Mouse (Mus musculus) lung, postnatal 4 days (tissue): Measurements from ENCODE around the gene Begain.
A peak's percentile ranks its signal among the peaks of the same experiment; 100 is the strongest.

Source experiments
- DNase-seq, 2 experiments: peaks; one replicate each; pipeline ENCODE4 v3.0.0; 2021

Begain gene

DNA sequence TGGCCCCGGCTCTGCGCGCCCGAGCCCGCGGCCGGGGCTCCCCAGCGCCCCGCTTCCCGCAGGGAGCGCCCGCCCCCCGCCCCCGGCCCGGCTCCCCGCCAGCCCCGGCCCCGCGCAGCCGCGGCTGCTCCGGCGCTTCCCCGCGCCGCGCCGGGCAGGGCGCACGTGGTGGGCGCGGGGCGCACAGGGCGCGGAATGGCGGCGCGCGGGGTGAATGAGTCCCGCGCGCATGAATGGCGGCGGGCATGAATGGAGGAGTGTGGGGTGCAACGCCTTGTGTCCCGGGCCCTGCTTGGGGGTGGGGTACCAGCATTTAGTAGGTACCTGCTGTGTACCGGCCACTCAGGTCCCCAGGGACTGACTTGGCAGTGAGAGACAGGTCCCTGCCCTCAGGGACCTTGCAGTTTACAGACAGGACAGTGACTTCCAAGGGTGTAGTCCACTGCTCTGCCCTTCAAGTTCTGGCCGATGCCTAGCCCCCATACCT, at the start of gene Begain:
Gene Begain (minus strand): TSS at position 51 of the 487 bp plus-strand sequence.
- DNase-seq: no peak

DNA sequence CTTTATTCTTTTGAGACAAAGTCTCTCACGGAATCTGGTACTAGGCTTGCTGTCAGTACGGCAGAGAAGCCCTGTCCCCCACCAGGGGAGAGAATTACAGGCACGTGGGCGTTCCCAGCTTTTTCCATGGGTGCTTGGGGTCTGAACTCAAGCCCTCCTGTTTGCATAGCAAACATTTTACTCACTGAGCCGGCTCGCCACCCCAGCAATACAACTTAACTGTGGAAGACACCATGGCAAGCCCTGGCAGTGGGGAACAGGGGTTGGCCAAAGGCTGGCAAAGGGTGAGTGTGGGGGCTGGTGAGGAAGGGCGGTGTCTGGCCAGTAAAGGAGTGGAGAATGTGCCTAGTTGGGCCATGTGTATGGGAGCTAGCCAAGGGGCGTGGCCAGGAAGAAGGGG, 47.7 kb upstream of the Begain start:
- no peak for DNase-seq

DNA sequence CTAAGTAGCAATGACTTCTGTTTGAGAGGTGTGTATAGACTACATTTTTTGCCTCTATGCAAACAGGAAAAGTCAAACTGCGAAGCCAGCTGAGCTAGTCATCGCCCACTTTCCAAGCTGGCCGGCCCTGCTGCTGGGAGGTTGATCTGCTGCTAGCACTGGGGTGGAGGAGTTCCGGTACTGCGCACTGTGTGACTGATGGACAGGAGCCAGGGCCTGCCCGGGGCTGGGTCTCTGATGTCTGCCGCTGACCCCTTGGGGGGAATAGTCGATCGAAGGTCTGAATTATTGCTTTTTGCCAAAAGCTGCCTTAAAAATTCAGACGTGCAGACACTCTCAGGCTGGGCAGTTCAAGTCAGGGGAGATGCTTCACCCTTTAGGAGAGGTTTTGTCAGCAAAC, 47.1 kb upstream of the Begain start:
- DNase-seq: no peak

DNA sequence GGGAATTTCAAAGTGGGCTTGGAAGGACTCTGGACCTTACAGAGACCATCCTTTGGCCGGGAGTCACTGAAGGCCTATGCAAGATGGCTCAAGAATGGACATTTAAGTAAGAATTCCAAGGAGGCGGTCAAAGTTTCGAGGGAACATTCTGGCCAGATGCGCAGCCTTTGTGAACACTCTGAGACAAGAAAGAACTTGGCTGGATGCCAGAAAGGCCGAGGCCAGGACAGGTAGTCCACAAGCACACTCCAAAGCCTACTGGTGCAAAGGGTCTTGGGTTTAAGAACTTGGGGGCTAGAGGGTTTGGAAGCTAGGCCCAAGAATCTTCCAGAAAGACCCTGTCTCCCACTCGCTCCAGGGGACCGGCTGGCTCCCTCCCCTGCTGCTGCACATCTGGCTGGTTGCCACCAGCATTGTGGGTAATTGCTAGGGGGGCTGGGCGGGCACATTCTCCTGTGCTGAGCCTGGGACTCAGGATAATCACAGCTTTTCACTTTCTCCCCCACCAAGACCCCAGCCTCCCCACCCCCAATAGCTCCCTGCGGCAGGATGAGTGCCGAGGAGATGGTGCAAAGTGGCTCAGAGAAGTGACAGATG, 45.1 kb upstream of the Begain start:
- DNase-seq: peak in 1 of 2 experiments; percentile 33

DNA sequence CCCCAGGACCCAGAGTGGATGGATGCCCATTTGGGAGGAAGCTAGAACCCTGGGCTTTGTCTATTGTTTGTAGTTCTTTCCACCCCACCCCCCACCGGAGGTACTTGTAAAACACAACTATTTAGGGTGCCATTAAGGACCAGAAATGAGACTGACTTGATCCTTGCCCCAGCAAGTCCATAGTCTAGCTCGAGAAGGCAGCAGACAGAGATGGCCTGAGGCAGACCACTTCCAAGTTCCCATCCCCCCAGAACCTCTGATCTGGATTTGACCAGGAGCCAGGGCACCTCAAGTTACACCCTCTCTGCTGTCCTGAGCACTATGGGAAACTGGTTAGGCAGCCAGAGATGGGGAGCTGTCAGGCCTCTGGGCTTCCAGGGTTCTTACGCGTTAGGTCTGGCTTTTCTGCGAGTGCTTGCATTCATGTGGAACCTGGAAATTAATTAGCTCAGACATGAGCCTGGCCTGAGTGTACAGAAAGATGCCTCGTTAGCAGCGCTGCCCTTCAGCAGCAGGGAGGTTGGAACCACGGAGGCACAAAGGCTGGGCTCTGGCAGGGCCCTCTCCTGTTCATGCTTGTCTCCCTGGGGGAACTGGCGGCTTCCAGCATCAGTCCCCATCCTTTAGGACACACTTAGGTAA, 44.5 kb upstream of the Begain start:
- no peak for DNase-seq

DNA sequence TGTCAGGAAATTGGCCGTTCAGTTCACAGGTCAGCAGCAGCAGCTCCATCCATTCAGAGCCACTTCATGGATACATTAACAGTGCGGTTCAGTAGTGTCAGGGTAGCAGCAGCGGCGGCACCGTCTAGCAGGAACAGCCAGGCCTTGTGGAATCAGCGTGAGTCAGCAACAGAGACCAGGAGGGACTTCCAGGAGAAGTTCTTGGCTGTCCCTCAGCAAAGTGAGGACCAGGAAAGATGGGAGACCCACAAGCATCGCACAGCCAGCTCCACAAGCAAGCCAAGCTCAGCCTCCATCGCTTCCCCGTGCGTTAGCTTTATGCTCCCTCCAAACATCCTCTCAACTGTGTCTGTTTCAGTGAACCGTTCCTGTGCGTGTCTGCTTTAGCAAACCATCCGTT, 40.9 kb upstream of the Begain start:
- no peak for DNase-seq

DNA sequence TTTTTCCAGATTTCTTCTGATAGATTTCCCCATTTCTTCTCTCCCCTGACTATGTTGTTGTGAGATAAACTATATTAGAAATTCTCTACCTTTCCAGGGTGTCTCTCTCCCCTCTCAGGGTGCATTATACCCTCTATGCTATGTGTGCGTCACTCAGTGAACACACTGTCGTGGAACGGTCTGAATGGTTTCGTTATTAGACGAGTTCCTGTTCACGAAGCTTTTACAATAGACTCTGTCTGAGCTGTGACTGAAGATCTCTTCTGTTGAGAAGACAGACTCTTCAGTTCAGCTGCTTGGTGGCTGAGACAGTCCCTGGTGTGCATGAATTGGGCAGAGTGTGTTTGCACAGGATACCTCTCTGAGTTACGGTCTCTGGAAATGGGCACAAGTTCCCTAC, 32.4 kb upstream of the Begain start:
- DNase-seq: no peak

DNA sequence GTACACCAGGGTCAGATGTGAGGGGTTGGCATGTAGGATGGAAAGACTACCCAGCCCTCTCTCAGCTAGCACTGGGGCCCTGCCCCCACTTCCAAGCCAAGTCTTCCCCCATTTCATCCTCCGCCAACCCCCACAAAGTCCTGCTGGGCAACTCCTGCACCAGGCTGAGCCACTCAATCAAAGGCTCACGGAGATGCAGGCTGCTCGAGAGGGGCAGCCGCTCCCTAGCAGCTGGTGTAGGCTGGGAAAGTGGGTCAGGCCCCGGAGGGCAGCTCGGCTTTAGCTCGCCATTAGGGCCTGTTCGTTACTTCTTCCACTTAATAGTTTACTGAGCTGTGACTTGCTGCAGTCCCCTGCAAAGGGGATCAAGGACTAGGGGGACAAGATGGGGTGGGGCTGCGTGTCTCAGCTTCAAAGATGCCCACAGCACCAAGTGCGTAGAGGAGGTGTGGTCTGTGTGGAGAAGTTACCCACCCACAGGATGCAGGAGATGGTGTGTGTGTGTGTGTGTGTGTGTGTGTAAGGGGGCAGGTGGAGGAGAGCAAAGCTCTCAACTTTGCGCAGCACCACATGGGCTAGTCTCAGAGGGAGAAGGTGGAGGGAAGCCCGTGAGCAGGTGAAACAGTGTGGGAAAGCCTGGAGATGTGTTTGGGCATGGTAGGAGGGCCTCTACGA, 22.6 kb upstream of the Begain start:
- no peak for DNase-seq

DNA sequence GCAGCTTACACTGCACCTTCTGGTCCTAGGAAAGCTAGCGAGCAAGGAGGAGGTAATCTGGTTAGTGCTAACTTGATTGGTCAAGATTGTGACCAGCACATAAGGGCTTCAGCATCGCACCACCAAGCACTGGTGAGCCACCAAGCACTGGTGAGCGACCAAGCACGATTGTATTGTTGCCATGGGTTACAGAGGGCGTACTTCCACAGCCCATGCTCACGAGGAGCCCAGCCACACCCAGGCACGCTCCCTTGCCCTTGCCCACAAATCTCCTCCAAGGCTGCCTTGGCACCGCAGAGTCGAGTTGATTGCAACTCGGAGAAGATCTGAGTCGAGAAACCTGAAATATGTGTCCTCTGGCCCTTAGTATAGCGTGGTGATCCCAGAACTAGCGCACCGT, 22.0 kb upstream of the Begain start:
- DNase-seq: no peak

DNA sequence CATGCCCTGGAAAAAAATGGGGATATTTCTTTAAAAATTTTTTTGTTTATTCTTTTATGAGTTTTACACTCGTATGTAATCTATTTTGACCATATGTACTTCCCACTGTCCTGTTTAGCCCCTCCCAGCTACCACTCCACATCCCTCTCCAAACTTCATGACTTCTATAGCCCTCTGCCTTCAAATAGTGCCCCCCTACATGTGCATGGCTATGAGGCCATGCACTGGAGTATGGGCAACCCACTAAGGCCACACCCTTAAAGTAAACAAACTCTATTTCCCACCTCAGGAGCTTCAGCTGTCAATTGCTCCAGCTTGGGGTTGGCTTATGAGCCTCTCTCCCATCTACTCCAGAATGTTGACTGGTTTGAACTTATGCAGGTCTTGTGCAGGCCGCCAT, 18.1 kb upstream of the Begain start:
- DNase-seq: no peak

DNA sequence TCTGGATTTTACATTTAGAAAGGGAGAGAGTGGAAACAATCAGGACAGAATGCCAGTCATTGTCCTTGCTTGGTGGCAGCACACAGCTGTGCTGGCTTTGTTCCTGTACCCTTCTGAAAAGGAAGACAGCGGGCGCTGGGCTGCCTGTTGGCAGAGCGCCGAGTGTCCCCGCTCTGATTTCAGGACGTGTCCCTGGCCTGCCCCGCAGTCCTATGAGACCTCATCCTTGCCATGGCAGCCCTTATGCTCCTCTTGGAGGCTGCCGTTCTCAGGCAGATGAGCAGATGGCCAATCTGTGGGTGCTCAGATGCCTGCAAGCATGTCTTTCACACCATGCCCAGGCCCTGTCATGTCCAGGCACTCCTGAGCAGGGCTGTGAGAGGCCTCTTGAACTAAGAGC, 17.7 kb upstream of the Begain start:
- no peak for DNase-seq

DNA sequence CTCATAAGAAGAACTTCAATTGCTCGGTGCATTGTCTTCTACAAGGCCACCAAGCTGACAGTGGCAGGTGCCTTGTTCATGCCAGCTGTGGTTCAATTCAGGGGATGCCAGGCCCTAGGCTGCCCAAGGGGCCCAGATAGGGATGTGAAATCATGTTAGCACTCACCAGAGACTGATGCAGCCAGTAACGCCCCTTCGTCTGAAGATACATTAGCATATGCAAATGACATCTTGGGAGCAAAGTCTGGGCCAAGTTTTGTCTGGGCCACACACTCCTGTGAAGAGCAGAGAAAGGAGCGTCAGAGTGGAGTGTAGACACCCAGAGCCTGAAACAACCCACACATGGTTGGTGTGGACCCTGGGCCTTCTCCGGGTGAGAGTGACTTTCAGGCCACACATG, 17.0 kb upstream of the Begain start:
- DNase-seq: no peak

DNA sequence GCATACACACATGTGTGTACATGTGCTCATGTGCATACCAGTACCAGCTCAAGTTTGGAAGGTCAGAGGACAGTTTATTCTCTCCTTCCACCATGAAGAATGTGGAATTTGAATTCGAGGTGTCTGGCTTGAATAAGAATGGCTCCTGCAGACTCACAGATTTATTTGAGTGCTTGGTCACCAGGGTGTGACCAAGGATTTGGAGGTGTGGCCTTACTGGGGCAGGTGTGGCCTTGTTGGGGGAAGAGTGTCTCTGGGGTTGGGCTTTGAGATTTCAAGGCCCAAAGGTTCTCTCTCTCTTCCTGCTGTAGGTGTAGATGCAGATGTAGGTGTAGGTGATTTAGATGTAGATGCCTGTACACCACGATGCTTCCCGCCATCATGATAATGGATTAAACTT, 15.5 kb upstream of the Begain start:
- DNase-seq: no peak

DNA sequence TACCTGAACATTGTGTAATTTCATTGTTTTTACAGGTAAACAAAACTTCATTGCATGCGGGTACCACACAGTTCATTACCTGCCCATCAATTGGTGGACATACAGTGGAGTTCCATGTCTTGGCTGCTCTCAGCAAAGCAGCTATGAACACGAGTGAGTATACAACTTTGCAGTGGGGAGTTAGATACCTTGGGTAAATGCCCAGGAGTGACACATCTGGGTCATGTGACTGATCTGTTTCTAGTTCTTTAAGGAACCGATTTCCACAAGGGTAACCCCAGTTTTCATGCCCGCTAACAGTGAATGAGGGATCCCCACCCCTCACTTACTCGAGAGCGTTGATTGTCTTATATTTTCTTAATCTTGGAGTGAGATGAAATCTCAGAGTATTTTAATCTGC, 9.0 kb upstream of the Begain start:
- DNase-seq: no peak

DNA sequence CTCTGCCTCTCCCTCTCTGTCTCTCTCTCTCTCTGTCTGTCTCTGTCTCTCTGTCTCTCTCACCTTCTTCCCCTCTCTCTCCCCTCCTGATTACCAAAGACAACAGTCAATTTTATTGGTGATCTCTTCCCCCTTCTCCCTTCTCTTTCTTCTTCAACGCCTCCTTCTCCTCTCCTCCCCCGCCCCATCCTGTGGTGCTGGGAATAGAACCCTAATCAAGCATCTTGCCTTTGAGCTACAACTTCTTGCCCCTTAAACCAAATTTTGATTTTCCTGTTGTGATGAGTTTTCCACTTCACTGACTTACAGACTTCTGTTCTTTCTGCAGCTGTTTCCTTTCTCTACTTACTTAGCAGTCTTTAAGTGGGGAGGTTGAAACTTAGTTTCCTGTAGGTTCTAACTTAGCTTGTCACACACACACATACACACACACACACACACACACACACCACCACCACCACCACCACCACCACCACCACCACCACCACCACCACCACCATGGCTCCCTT, 6.8 kb upstream of the Begain start:
- no peak for DNase-seq

DNA sequence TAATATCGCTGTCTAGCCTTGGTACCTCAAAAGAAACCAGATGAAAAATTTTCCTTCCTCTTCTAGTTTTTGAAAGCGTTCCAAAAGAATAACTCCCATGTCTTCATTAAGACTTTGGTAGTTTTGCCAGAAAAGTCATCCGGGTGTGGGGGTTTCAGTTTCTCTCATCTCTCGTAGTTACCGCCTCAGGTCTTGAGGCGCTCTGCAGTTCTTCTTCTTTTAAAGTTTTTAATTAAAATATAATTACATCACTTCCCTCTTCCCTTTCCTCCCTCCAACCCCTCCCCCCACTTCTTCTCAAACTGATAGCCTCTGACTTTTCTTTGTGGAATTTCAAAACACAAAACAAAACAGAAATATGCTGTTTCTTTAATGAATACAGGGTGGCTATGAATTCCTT, 6.1 kb upstream of the Begain start:
- DNase-seq: no peak

DNA sequence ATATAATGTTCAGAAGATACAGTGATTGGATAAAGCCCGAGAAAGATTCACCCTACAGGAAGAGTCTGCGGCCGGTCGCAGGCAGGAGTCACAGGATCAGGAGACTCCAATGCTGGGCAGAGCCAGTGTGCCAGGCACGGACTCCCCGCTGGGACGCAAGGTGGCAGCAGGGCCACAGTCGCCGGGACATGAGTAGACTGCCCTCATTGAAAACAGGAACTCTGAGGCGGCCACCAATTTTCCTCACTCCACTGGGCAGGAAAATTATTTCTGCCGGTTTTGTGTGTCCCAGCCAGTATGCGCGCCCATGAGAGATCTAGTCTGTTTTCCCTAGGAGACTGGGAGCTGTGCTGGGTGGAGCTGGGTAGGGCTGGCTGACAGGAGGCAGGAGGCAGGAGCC, 3.2 kb upstream of the Begain start:
- peak; percentile 15 to 21 for DNase-seq

DNA sequence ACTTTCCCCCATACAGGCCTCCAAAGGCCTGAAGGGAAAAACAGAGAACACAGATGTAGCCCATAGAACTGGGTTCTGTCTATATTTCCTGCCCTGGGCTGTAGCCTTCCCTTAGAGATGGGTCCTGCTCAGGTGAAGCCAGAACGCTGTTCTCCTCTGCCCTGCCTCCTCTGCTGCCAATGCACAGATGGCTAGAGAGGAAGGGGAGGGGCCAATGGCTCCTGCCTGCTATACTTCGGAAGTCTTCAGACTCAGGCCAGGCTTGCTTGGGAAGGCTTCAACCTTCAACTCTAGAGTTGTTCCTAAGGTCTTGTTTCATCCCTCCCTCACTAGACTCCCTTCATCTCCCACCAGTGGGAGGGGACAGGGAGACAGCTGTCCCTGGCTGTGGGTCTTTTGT, 1.7 kb upstream of the Begain start:
- DNase-seq: peak in 1 of 2 experiments; percentile 17

DNA sequence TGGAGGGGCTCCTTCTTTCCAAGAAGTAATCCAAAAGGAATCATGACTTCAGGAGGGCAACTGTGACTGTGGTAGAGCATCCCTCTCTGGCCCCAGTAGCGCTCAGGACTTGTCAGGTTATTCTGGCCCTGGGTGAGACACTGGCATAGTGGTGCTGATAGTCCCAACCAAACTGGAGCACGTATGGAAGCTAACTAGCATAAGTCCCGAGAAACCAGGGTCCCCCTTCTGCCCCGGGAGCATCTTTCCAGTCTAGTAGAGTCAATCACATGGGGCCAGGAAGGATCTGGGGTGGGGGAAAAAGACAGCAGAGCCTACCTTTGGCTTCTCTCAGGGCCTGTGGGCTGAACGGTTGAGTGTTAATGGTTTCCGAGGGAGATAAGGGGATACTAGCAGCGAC, 721 bp upstream of the Begain start:
- DNase-seq: peak in 1 of 2 experiments; percentile 13

DNA sequence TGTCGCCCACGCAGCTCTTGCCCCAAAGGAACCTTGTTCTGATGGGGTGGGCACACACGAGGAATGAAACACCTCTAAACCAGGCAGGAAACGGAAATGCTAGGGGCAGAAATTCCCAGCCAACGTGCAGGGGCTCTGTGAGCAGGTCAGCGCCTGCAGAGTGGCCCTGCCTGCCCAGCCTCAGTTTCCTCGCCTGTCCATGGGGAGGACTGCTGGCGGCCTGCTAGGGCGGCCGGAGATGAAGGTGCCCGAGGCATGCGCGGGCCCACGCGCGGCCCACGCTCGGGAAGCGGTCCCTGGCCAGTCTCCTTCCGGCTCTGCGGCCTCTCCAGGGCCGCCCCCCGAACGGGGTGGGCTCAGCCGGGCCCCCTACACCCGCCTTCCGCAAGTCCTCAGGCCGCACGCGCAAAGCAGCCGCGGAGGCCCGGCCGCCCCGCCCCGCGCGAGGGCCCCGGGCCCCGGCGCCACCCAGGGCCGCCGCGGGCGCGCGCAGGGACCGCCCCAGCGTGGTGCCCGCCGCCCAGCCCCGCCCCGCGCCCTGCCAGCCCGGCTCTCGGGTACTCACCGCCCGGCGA, 369 bp downstream of the Begain start:
- DNase-seq: peak; percentile 19 to 71

DNA sequence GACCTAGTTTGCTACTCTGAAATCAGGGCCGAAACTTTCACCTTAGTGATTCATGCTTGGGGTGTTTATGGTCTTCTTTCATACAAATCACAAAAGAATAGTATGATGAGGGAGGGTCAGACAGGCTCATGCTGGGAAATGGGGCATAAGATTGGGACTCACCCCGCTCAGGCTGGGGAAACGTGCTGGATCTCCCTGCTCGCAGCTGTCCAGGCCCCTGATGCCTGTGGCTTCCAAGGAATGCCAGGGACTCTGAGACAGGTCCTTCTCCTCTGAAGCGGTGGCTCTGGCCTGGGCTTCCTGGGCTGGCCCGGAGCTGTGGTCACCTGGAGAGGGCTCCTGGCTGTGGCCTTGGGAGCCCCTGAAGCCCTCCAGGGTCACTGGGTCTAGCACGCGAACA, 9.4 kb downstream of the Begain start:
- no peak for DNase-seq

DNA sequence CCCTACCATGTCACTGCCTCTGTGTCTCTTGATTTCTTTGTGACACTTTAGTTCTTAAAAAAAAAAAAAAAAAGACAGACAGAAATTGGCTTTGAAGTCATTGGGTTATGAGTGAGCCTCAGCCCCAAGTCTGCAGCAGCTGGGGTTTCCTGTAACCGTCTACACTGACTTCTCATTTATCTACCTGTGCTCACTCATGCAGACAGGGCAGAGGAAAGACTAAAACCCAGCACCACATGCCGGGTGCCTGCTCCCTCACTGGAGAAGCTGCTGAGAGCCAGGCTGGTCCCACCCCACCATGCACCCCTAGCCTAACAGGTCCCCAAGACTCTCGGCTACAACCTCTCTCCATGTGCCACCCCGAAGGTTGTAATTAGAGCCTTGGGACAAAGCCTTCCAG, 10.3 kb downstream of the Begain start:
- DNase-seq: no peak

DNA sequence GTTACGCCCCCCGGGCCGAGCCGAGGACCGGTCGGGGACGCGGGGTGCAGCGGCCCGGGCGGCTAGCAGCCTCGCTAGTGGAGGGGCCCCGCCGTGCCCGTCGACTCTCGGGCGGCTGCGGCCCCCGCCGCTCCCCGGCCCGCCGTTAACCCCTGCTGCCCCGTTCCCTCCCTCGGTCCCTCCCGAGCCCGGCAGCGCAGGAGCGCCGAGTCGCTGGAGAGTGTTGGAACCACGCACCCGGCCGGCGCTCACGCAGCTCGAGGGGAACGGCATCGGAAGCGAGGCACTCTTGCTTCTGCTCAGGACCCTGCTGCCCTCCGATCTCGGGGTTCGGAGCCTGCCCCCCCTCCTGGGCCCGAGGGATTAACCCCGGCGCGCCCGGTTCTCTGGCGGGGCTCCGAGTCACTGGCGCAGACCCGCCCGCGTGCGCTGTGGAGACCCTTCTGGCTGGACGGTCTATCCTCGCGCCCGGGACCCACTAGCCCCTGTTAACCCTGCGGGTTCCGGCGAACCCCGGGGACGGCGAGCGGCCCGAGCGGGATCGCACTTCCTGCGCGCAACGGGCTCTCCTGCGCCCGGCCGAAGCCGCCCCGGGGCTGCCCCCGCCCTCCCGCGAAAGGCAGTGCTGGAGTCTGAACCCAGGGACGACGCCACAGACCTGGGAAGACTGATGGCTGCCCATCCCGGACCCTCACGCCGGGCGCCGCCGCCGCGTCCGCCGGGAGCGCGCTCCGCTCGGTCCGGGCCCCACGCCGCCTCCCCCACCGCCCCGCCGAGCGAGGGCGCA, 14.8 kb downstream of the Begain start:
- no peak for DNase-seq
